Mouse (Mus musculus): ENCODE results near the gene Emx1.
A peak's percentile ranks its signal among the peaks of the same experiment; 100 is the strongest.
"Not testable (repeated sequence)": the region's sequence is repeated elsewhere in the genome, so short reads cannot be mapped to it uniquely, and the experiment has no call there.

Gene Emx1

GRCm38 (mm10) chr6:85187340-85188211 is at the start of gene Emx1:
Gene Emx1 (plus strand): TSS chr6:85187438.
- no peak for DNase-seq (ENCODE audit: low read depth)

GRCm38 (mm10) chr6:85139534-85139933 is 47.7 kb upstream of the Emx1 start:
- DNase-seq (ENCODE audit: low read depth) = no peak

GRCm38 (mm10) chr6:85141013-85141412 is 46.2 kb upstream of the Emx1 start:
- DNase-seq (ENCODE audit: low read depth) = peak; percentile 68

DNA sequence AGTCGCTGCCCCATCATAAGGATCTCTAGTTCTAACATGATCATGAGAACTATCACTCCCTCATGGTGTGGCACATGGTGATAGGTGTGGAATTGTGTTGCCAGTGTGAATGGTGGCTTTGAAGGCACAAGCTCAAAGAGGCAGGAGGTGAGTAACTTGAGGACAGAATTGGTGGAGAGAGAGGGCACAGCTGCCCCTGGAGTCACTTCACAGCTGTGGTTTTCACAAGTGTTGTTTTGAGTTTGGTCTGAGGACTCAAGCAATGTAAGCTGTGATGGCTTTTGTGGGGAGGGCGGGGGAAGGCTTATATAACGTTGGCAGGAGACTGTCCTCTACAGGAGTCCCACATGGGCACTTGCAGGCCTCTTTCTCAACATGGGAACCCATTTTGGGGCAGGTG is 42.8 kb upstream of the Emx1 start:
- no peak for DNase-seq (ENCODE audit: low read depth)

DNA sequence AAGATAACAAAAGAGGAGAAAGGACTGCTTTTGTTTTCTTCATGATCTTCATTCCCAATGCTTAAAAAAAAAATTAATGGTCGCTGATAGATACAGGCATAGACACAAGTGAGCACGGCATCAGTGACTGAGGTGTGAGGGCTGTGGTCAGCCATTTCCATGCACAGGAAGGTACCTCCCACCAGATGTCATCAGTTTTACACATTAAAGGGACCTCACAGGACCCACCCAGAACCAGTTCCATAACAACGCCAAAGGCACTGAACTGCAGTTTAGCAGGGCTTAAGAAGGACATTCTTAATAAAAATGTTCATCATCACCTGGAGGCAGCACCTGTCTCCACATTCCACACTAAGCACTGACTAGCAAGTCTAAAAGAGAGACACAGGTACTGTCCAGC is 39.6 kb upstream of the Emx1 start:
- DNase-seq (ENCODE audit: low read depth) = no peak

- no peak for DNase-seq (ENCODE audit: low read depth)
Observed at GRCm38 (mm10) chr6:85150386-85150785, 36.9 kb upstream of the Emx1 start.

DNA sequence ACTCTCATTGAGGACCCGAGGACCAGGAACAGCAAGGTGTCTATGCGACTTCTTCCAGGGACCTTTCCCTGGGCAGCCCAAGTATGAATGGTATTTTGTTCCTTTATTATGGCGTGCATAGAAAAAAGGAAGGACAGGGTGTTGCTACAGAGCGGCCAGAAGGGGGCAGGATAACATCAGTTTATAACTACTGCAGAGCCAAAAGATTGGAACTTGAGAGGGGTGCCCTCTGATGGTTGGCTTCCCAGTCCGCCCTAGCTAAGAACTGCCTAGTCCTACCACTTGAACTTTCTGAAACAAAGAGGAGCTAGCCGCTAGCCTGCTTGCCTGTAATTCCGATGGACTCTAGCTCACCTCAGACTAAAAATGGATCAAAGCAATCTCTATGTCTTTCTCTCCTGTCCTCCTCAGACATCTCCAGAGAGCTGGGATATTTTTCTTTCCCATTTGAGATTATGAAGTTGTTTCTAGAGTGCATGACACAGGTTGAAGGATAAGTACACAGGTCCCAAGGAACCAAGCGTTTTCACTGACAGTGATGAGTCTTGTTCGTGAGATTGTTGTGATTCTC is 33.2 kb upstream of the Emx1 start:
- DNase-seq (ENCODE audit: low read depth) = peak; percentile 70

DNA sequence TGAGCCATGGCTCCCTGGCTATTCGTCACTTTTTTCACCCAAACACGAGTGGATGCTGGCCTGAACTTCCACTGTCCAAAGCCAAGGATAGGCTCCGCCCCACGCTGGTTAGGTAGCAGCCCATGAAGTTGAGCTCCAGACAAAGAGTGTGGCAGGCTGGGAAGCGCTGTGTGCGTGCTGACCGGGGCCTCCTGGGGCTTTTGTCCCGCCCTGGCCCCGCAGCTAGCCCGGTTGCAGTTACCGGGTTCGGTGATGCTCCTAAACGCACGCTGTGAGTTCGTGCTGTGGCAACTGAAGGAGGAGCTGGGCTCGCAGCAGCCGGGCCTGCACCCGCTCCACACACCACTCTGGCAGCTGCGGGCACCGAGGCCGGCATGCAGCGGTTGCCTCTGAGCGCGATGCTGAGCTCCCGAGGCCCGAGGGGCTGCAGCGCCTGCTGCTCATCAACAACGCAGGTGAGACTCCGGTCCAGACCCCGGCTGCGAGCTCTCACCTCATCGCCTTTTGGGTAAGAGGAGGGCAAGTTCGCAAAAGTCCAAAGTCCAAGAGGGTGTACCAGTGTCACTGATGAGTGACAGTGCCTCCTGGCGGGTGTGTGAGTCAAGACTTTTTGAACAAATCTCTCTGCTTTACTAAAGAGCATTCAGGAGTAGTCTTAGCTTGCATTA is 32.2 kb upstream of the Emx1 start:
- DNase-seq (ENCODE audit: low read depth) = peak; percentile 58

DNA sequence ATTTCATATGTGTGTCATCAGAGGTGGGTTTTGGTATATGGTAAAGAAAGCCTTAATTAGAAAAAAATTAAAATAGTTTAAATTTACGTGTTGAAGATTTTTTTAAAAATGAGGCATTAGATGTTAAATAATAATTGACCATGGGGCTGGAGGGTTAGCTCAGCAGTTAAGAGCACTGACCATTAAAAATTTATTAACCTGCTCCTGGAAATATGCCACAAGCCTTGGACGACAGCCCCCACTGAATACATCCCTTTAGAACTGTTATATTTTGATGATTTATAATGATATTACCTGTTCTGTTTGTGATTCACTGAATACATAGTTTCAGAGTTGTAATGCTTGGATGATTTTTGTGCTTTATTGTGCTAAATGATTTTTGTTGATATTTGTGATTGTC is 30.7 kb upstream of the Emx1 start:
- not testable (repeated sequence) for DNase-seq (ENCODE audit: low read depth)

GRCm38 (mm10) chr6:85158040-85158804 is 29.0 kb upstream of the Emx1 start:
- DNase-seq (ENCODE audit: low read depth) = not testable (repeated sequence)

DNA sequence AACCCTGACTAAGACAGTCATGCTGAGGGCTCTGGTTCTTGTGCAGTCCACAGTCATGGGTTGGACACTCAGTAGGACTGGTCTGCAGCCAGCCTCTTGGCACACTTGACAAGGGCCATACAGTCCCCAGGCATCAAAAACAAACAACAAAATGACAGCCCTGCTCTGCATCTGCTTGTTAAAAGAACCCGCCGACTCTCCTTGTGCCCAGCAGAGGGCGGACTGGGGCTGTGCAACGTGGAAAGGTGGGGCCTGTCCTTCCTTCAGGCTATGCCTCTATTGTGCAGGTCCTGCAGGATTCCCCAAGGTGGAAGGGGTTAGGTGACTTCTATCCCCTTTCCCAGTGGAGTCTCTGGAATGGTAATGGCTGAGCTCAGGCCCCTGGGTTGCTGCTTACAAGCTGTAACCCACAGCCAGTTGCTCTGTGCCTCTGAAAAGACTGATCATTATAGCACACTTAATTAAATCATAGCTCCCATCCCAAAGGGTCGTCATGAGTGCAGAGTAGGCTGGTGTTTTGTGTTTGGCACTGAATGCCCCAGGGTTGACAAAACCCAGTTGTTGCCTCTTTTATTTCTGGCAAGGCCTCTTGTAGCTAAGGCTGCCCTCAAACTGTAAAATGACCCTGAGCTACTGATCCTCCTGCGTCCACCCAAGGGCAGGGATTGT is 28.0 kb upstream of the Emx1 start:
- DNase-seq (ENCODE audit: low read depth) = peak; percentile 39

DNA sequence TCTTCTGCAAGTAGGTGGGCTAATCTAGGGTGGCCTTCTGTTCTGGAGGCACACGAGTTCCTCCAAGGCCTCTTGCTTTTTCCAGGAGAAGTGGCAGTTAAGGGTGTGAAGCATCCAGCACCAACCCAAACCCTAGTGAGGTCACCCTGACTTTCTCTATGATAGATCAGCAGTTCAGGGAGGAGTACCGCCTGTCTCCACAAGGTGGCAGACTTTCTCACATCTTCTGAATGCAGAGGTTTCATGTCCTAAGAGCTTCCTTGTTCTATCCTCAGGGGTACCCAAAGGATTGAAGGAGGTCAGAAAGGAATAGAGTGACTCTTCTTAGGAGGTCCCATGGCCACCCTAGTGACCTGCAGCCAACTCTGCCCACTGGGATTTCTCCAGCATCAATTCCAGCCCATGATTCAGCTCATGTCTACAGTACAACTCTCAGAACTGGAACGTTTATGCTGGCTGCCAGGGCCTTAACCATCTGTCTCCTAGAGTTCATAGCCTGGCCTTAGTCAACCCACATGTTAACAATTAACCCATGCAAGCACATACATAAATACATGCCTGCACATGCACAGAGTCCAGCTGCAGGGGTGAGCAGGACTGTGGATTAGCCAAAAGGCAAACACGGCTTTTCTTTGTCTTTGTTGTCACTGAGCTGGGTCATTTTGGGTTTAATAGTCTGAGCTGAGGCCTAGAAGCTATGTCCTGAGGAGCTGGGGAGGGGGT is 26.9 kb upstream of the Emx1 start:
- DNase-seq (ENCODE audit: low read depth) = peak; percentile 78

- no peak for DNase-seq (ENCODE audit: low read depth)
Observed at GRCm38 (mm10) chr6:85165440-85165921, 21.8 kb upstream of the Emx1 start.

GRCm38 (mm10) chr6:85179569-85179968 is 7.7 kb upstream of the Emx1 start:
- DNase-seq (ENCODE audit: low read depth) = no peak

DNA sequence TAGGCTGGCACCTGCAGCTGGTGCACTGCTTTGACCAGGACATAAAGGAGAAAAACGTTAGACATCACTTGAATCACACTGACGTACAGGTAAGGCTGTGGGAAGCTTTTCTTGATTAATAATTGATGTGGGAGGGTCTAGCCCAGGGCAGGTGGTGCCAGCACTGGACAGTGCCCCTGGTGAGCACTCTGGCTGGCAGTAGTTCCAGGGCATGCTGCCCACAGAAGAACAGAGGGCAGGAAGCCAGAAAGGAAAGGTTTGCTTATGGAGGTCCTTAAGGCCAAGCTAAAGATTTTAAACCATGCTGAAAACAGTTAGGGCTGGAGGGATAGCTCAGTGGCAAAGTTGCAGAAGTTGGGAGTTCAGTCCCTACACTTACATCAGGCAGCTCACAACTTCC is 7.2 kb upstream of the Emx1 start:
- DNase-seq (ENCODE audit: low read depth) = no peak

DNA sequence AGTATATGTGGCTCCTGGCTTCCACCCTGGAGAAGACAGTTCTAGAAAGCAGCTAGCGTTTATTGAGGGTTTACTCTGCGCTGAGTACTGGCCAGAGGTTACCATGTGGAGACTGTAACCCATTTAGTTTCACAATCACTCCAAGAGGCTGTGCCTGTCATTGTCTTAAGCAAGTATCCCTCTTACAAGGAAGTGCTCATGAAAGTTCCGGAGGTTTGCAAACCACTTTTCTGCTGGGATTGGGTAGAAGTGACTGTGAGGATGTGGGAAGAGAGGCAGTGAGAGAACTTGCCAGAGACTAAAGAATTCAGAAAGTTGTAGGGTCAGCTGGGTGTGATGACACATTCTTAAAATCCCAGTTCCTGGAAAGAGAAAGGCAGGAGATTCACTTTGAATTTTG is 3.3 kb upstream of the Emx1 start:
- DNase-seq (ENCODE audit: low read depth) = no peak

- no peak for DNase-seq (ENCODE audit: low read depth)
Observed at GRCm38 (mm10) chr6:85186033-85186743, 1.1 kb upstream of the Emx1 start.

GRCm38 (mm10) chr6:85186744-85187059 is 536 bp upstream of the Emx1 start:
- DNase-seq (ENCODE audit: low read depth) = no peak

- no peak for DNase-seq (ENCODE audit: low read depth)
Observed at GRCm38 (mm10) chr6:85188256-85189110, 1.2 kb downstream of the Emx1 start.

All from induced T-regulatory cell, adult 2 months (primary cell).